Mouse (Mus musculus): ENCODE measurements around the gene Slc19a3. TPM values are rescaled to one million over a fixed set of nuclear protein-coding genes. Genes with fewer than 3 reads are reported as not detected.
"Not testable (repeated sequence)": the region's sequence is repeated elsewhere in the genome, so short reads cannot be mapped to it uniquely, and the experiment has no call there.

Gene Slc19a3
- polyA plus RNA-seq, 1 experiment, result not detected

DNA sequence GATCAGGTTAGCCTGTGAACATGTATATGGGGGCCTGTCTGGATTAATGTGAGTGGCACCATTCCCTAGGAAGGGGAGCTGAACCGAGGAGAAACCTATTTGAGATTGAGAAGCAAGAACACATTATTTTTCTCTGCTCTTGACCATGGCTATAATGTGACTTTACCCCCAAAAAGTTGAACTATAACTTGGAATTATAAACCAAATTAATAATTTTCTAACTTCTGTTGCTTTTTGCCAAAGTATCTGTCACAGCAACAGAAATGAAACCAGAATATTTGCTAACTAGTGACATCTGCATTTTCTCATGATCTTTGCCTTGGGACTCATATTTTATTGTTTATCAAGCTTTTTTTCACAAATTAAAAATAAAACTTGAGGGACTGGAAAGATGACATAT is 21.7 kb downstream of the Slc19a3 start:
- Histone ChIP-seq H3K4me3 (replicated peaks) (no peak overlapping the region), H3K36me3 (ENCODE audit: control insufficient read depth) (no peaks in the 10 kb centered on the region)
- TF ChIP-seq GATA1 (IDR thresholded peaks at IDR 0.05; ENCODE audit: low read length), result no peak
- no peak for TF ChIP-seq TAL1 (IDR thresholded peaks at IDR 0.05; ENCODE audit: low read length)

GRCm38 (mm10) chr1:83015329-83015879 is 22.8 kb downstream of the Slc19a3 start:
- Histone ChIP-seq H3K4me3 (replicated peaks) (no peak overlapping the region), H3K4me1 (ENCODE audit: control insufficient read depth) (no peaks in the 10 kb centered on the region), H3K27me3 (ENCODE audit: control insufficient read depth) (no peaks in the 10 kb centered on the region), H3K36me3 (ENCODE audit: control insufficient read depth) (no peaks in the 10 kb centered on the region), H3K9me3 (ENCODE audit: control insufficient read depth, low read length) (no peaks in the 10 kb centered on the region)
- TF ChIP-seq GATA1 (IDR thresholded peaks at IDR 0.05; ENCODE audit: low read length) (no peak), TAL1 (IDR thresholded peaks at IDR 0.05; ENCODE audit: low read length) (no peak)

More for the DNA sequence above, 21.7 kb downstream of the Slc19a3 start:
- Histone ChIP-seq H3K27me3 (ENCODE audit: control insufficient read depth) (no peaks in the 10 kb centered on the region), H3K9me3 (ENCODE audit: control insufficient read depth, low read length) (no peaks in the 10 kb centered on the region), H3K4me1 (ENCODE audit: control insufficient read depth) (no peaks in the 10 kb centered on the region)

- TF ChIP-seq GATA1 (IDR thresholded peaks at IDR 0.05; ENCODE audit: low read length), result no peak
- TF ChIP-seq TAL1 (IDR thresholded peaks at IDR 0.05; ENCODE audit: low read length), result no peak
- no peaks in the 10 kb centered on the region for H3K4me1 ChIP-seq (ENCODE audit: control insufficient read depth)
- H3K27me3 ChIP-seq (ENCODE audit: control insufficient read depth), result no peaks in the 10 kb centered on the region
- H3K4me3 ChIP-seq (replicated peaks), result no peak overlapping the region
- no peaks in the 10 kb centered on the region for H3K36me3 ChIP-seq (ENCODE audit: control insufficient read depth)
- no peaks in the 10 kb centered on the region for H3K9me3 ChIP-seq (ENCODE audit: control insufficient read depth, low read length)
Observed at GRCm38 (mm10) chr1:83014477-83014876, 23.8 kb downstream of the Slc19a3 start.

- Histone ChIP-seq H3K4me3 (replicated peaks) (no peak overlapping the region), H3K9me3 (ENCODE audit: control insufficient read depth, low read length) (no peaks in the 10 kb centered on the region), H3K36me3 (ENCODE audit: control insufficient read depth) (no peaks in the 10 kb centered on the region), H3K27me3 (ENCODE audit: control insufficient read depth) (no peaks in the 10 kb centered on the region), H3K4me1 (ENCODE audit: control insufficient read depth) (no peaks in the 10 kb centered on the region)
- no peak for TF ChIP-seq TAL1 (IDR thresholded peaks at IDR 0.05; ENCODE audit: low read length)
Observed at GRCm38 (mm10) chr1:83007471-83007870, 30.8 kb downstream of the Slc19a3 start.

DNA sequence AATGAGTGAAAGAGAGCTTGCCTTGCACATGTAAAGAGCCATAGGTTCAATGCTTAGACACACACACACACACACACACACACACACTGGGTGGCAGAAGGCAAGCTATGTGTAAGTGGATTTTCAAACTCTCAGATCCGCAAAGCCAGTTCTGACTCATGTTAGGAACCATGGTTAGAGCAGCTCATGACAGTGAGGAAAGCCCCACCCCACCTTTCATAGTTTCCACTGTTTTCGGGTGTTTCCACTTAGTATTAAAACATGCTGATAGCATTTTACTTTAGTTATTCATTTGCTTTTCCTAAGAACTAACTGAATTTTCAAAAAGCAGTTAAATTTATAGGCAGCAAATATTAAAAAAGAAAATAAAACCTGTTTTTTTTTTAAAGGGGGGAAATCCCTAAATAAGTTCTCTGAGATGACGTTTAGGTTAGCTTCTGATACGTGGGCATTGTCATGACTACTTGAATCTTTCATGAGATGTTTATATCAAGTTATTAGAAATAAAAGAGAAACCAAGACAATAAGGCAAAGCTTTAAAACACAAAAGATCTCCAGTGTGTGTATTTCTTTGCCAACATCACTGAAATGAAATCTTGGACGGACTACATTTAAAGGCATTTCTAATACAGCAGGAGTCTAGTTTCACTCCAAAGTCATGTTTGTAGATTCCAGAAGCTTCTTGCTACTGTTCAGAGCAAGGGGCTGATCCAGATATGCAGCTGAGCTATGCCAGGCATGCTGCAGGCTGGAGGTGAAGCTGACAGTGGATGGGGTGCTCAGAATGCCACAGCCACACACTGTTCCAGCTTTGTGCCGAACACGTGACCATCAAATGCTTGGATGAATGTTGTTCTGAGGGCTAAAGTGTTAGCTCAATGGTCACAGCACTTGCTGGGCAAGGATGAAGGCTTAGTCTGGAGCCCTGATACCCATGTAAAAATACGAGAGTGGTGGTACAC is 31.7 kb downstream of the Slc19a3 start:
- TF ChIP-seq TAL1 (IDR thresholded peaks at IDR 0.05; ENCODE audit: low read length), result no peak
- no peak for TF ChIP-seq GATA1 (IDR thresholded peaks at IDR 0.05; ENCODE audit: low read length)
- H3K36me3 ChIP-seq (ENCODE audit: control insufficient read depth), result no peaks in the 10 kb centered on the region
- no peaks in the 10 kb centered on the region for H3K27me3 ChIP-seq (ENCODE audit: control insufficient read depth)
- H3K9me3 ChIP-seq (ENCODE audit: control insufficient read depth, low read length), result no peaks in the 10 kb centered on the region
- no peak overlapping the region for H3K4me3 ChIP-seq (replicated peaks)
- H3K4me1 ChIP-seq (ENCODE audit: control insufficient read depth), result no peaks in the 10 kb centered on the region

GRCm38 (mm10) chr1:83000306-83000705 is 37.9 kb downstream of the Slc19a3 start, which contains the start of gene Gm47959:
Gene Gm47959 (plus strand): TSS chr1:83000548.
- not testable (repeated sequence) for H3K27me3 ChIP-seq (ENCODE audit: control insufficient read depth); H3K4me3 ChIP-seq (replicated peaks); H3K36me3 ChIP-seq (ENCODE audit: control insufficient read depth); H3K4me1 ChIP-seq (ENCODE audit: control insufficient read depth); H3K9me3 ChIP-seq (ENCODE audit: control insufficient read depth, low read length)

DNA sequence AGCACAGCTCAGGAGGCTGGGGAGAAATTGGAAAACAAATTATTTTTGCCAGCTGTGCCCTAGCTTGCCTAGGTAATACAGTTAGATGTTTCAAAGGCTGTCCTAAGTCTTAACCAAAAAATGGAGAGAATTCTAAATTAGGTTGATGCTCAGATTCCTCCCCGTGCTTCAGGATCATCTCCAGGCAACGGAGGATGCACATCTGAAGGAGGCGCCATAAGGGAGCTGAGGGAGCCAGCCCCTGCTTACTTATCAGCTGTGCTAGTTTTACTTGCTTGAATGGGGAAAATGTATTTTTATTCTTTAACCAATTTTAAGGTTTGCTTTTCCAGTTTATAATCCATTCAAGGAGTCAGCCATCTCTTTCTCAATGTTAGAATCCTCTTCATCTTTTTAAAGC is 44.3 kb downstream of the Slc19a3 start:
- TF ChIP-seq GATA1 (IDR thresholded peaks at IDR 0.05; ENCODE audit: low read length) (no peak), TAL1 (IDR thresholded peaks at IDR 0.05; ENCODE audit: low read length) (no peak)
- H3K36me3 ChIP-seq (ENCODE audit: control insufficient read depth), result no peaks in the 10 kb centered on the region
- H3K4me3 ChIP-seq (replicated peaks), result no peak overlapping the region
- H3K4me1 ChIP-seq (ENCODE audit: control insufficient read depth), result no peaks in the 10 kb centered on the region
- H3K9me3 ChIP-seq (ENCODE audit: control insufficient read depth, low read length), result no peaks in the 10 kb centered on the region
- no peaks in the 10 kb centered on the region for H3K27me3 ChIP-seq (ENCODE audit: control insufficient read depth)

- TF ChIP-seq GATA1 (IDR thresholded peaks at IDR 0.05; ENCODE audit: low read length) (no peak), TAL1 (IDR thresholded peaks at IDR 0.05; ENCODE audit: low read length) (no peak)
- Histone ChIP-seq H3K27me3 (ENCODE audit: control insufficient read depth) (no peaks in the 10 kb centered on the region), H3K36me3 (ENCODE audit: control insufficient read depth) (no peaks in the 10 kb centered on the region), H3K4me1 (ENCODE audit: control insufficient read depth) (no peaks in the 10 kb centered on the region), H3K4me3 (replicated peaks) (no peak overlapping the region), H3K9me3 (ENCODE audit: control insufficient read depth, low read length) (no peaks in the 10 kb centered on the region)
Observed at GRCm38 (mm10) chr1:82992093-82992492, 46.2 kb downstream of the Slc19a3 start.

- Histone ChIP-seq H3K4me3 (replicated peaks) (no peak overlapping the region), H3K9me3 (ENCODE audit: control insufficient read depth, low read length) (no peaks in the 10 kb centered on the region), H3K36me3 (ENCODE audit: control insufficient read depth) (no peaks in the 10 kb centered on the region), H3K27me3 (ENCODE audit: control insufficient read depth) (no peaks in the 10 kb centered on the region), H3K4me1 (ENCODE audit: control insufficient read depth) (no peaks in the 10 kb centered on the region)
- TF ChIP-seq GATA1 (IDR thresholded peaks at IDR 0.05; ENCODE audit: low read length) (no peak), TAL1 (IDR thresholded peaks at IDR 0.05; ENCODE audit: low read length) (no peak)
Observed at GRCm38 (mm10) chr1:82991596-82991995, 46.7 kb downstream of the Slc19a3 start.

Data from erythroblast, embryonic 14.5 days (primary cell).